Mouse (Mus musculus): ENCODE measurements around the gene Nrp1.

Gene Nrp1

GRCm38 (mm10) chr8:128423813-128424212 lies 65.4 kb downstream of the Nrp1 start:
- no peak for DNase-seq

GRCm38 (mm10) chr8:128424626-128425333 lies 66.4 kb downstream of the Nrp1 start:
- no peak for DNase-seq

- no peak for DNase-seq
Measured at GRCm38 (mm10) chr8:128427071-128427470, 68.7 kb downstream of the Nrp1 start.

- no peak for DNase-seq
Measured at GRCm38 (mm10) chr8:128428971-128429370, 70.6 kb downstream of the Nrp1 start.

GRCm38 (mm10) chr8:128431082-128431481 lies 72.7 kb downstream of the Nrp1 start:
- DNase-seq: no peak

GRCm38 (mm10) chr8:128435749-128436148 lies 77.3 kb downstream of the Nrp1 start:
- DNase-seq: no peak

GRCm38 (mm10) chr8:128437156-128437825 lies 78.9 kb downstream of the Nrp1 start:
- no peak for DNase-seq

GRCm38 (mm10) chr8:128441407-128441806 lies 83.0 kb downstream of the Nrp1 start:
- DNase-seq: no peak

- no peak for DNase-seq
Measured at GRCm38 (mm10) chr8:128445596-128445995, 87.2 kb downstream of the Nrp1 start.

GRCm38 (mm10) chr8:128446636-128447035 lies 88.2 kb downstream of the Nrp1 start:
- DNase-seq: no peak

GRCm38 (mm10) chr8:128447320-128447719 lies 88.9 kb downstream of the Nrp1 start:
- DNase-seq: no peak

GRCm38 (mm10) chr8:128450390-128451032 lies 92.1 kb downstream of the Nrp1 start:
- no peak for DNase-seq

- no peak for DNase-seq
Measured at GRCm38 (mm10) chr8:128451121-128451520, 92.7 kb downstream of the Nrp1 start.

GRCm38 (mm10) chr8:128453471-128453870 lies 95.1 kb downstream of the Nrp1 start:
- no peak for DNase-seq

GRCm38 (mm10) chr8:128454026-128454425 lies 95.6 kb downstream of the Nrp1 start:
- no peak for DNase-seq

- no peak for DNase-seq
Measured at GRCm38 (mm10) chr8:128457277-128457676, 98.9 kb downstream of the Nrp1 start.

GRCm38 (mm10) chr8:128459704-128460103 lies 101.3 kb downstream of the Nrp1 start:
- no peak for DNase-seq

- DNase-seq: no peak
Measured at GRCm38 (mm10) chr8:128461716-128462115, 103.3 kb downstream of the Nrp1 start.

- DNase-seq: no peak
Measured at GRCm38 (mm10) chr8:128463162-128463561, 104.8 kb downstream of the Nrp1 start.

GRCm38 (mm10) chr8:128464056-128464623 lies 105.7 kb downstream of the Nrp1 start:
- no peak for DNase-seq

- DNase-seq: no peak
Measured at GRCm38 (mm10) chr8:128465553-128465952, 107.1 kb downstream of the Nrp1 start.

- DNase-seq: no peak
Measured at GRCm38 (mm10) chr8:128466681-128467430, 108.5 kb downstream of the Nrp1 start.

- DNase-seq: no peak
Measured at GRCm38 (mm10) chr8:128470097-128470496, 111.7 kb downstream of the Nrp1 start.

All from cerebellum, postnatal 36 days (tissue).